Mouse (Mus musculus) stomach, adult 2 months (tissue): ENCODE data around the gene Zp3r. TPM values are rescaled to one million over a fixed set of nuclear protein-coding genes. Genes with fewer than 3 reads are reported as not detected.

Experiments
- polyA plus RNA-seq: library from polyadenylated mRNA; depleted of rRNA; stranded (reverse); fragments of >200 nt; gene quantifications from 2 replicates; pipeline ENCODE4 v1.2.3, GENCODE M21; 2012; rRNA removed

The Zp3r gene
- polyA plus RNA-seq = not detected in 2 replicates

DNA sequence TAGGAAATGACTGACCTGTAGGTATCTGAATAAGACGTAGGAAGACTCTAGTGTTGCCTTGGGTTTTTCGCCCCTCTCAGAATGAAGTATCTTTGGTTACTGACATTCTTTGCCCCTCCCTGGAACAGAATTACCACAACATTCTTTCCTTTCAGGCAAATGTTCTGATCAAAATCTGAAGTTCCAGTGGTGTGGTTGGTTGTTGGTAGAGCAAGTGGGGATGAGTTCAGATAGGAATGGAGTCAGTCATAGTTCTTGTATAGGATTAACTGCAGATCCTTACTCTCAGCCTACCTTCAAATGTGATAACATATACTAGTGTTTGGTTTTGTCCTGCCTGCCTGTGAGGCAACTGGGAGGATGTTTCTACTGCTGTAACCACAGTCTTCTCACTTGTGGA, at the start of gene Zp3r:
Zp3r (minus strand) TSS at position 101 of the 400 bp plus-strand sequence.

DNA sequence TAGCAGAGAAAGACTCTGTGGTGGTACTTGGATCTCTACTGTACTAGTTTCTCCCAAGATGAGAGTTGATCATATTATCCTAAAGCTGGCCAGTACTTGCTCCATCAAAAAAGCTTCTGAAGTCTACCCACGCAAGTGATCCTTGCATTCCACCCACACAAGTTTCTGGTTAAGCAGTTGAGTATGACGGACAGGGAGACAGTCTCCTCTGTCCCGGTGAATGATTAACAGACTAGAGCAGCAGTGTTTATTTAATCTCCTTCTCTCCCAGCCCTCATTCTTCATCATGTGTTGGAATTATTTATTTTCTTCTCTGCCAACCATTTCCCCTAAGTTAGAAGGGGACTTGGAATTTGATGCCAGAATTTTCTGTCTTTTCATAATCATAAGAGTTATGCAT, 32.0 kb upstream of the Zp3r start, which contains the start of gene C4bp:
C4bp (minus strand) TSS at position 179 of the 400 bp plus-strand sequence.

Other genes with a start within 250 kb of the Zp3r start
- gene Cd55b, start 206.6 kb downstream of the Zp3r start, polyA plus RNA-seq = not detected in 2 replicates
- gene Cd55, start 166.9 kb downstream of the Zp3r start, polyA plus RNA-seq = 11.3 and 13.3 TPM in 2 replicates
- gene C4bp, start 32.0 kb upstream of the Zp3r start, polyA plus RNA-seq = 0.22 and 0.46 TPM in 2 replicates
- not detected in 2 replicates for gene Gm29427, start 86.2 kb upstream of the Zp3r start, polyA plus RNA-seq
- 0.54 and 0.55 TPM in 2 replicates for gene Yod1, start 87.7 kb upstream of the Zp3r start, polyA plus RNA-seq
- 1.6 and 2.4 TPM in 2 replicates for gene Pfkfb2, start 99.6 kb upstream of the Zp3r start, polyA plus RNA-seq
- 10.8 and 14.0 TPM in 2 replicates for gene AA986860, start 102.4 kb upstream of the Zp3r start, polyA plus RNA-seq
- gene Fcamr, start 171.3 kb upstream of the Zp3r start, polyA plus RNA-seq = 0.06 and 0.19 TPM in 2 replicates
- gene Pigr, start 197.1 kb upstream of the Zp3r start, polyA plus RNA-seq = 4.1 and 8.9 TPM in 2 replicates
- gene Fcmr, start 236.0 kb upstream of the Zp3r start, polyA plus RNA-seq = 0.22 and 0.56 TPM in 2 replicates